Comparison of ENCODE assay signal across 8 mouse cellular contexts in genomic region chr8:70594621-70595564, GRCm38 (mm10). TPM values are rescaled to one million over a fixed set of nuclear protein-coding genes. Genes with fewer than 3 reads are reported as not detected.
DNase-seq lines count a peak whose midpoint lies in the region; ATAC-seq lines count a peak whose summit lies in the region.

No protein-coding gene starts in this region.

- peak; percentile 45 for ATAC-seq in CD4-positive, CD25-positive, alpha-beta regulatory T cell, adult 4 months
- peak; percentile 8 for ATAC-seq in hindbrain, embryonic 15.5 days (ENCODE audit: low FRiP score, low read depth)
- peak; percentile 16; the same call in 1 of the 2 replicates for ATAC-seq in liver, embryonic 12.5 days
- ATAC-seq in neural tube, embryonic 11.5 days (ENCODE audit: insufficient read depth, low FRiP score, low TSS enrichment): peak; percentile 11; the same call in 1 of the 2 replicates

- WGBS in hindbrain, embryonic 15.5 days: 7% methylated on average over 82 of the region's 82 CpGs
- WGBS in liver, embryonic 12.5 days (ENCODE audit: insufficient replicate concordance): 6% methylated on average over 81 of the region's 82 CpGs
- 8% methylated on average over 81 of the region's 82 CpGs for WGBS in neural tube, embryonic 11.5 days

- H3K4me2 ChIP-seq in hindbrain, embryonic 15.5 days: peak overlapping the region; percentile 96
- peak overlapping the region; percentile 99 for H3K4me2 ChIP-seq in liver, embryonic 12.5 days
- H3K4me2 ChIP-seq in neural tube, embryonic 11.5 days (ENCODE audit: low read depth): peak overlapping the region; percentile 99

- H3K9me3 ChIP-seq in hindbrain, embryonic 15.5 days: no peaks in the 10 kb centered on the region
- no peaks in the 10 kb centered on the region for H3K9me3 ChIP-seq in liver, embryonic 12.5 days (replicated peaks)
- H3K9me3 ChIP-seq in neural tube, embryonic 11.5 days (ENCODE audit: control insufficient read depth, low read length): no peaks in the 10 kb centered on the region

- peaks cover 57% of the 10 kb centered on the region for H3K4me1 ChIP-seq in hindbrain, embryonic 15.5 days (replicated peaks)
- peaks cover 74% of the 10 kb centered on the region for H3K4me1 ChIP-seq in liver, embryonic 12.5 days
- peaks cover 36% of the 10 kb centered on the region for H3K4me1 ChIP-seq in neural tube, embryonic 11.5 days (ENCODE audit: control insufficient read depth, insufficient read depth, low read length)

- 0 out of 2 replicates have a peak, but pooled peaks cover 6% of the 10 kb centered on the region for H3K36me3 ChIP-seq in hindbrain, embryonic 15.5 days
- peaks cover 76% of the 10 kb centered on the region for H3K36me3 ChIP-seq in liver, embryonic 12.5 days
- peaks cover 6% of the 10 kb centered on the region for H3K36me3 ChIP-seq in neural tube, embryonic 11.5 days (ENCODE audit: control insufficient read depth, insufficient read depth, low read length)

- H3K4me3 ChIP-seq in hindbrain, embryonic 15.5 days: peak overlapping the region; percentile 60
- peak overlapping the region; percentile 69 for H3K4me3 ChIP-seq in liver, embryonic 12.5 days
- peak overlapping the region; percentile 61 for H3K4me3 ChIP-seq in neural tube, embryonic 11.5 days (ENCODE audit: low read depth, low read length)

- no peaks in the 10 kb centered on the region for H3K27me3 ChIP-seq in hindbrain, embryonic 15.5 days
- H3K27me3 ChIP-seq in liver, embryonic 12.5 days (replicated peaks): no peaks in the 10 kb centered on the region
- 0 out of 2 replicates have a peak, but pooled peaks cover 7% of the 10 kb centered on the region for H3K27me3 ChIP-seq in neural tube, embryonic 11.5 days (ENCODE audit: control insufficient read depth, insufficient read depth, low read length)

- H3K27ac ChIP-seq in hindbrain, embryonic 15.5 days (replicated peaks): peak overlapping the region; percentile 77
- H3K27ac ChIP-seq in liver, embryonic 12.5 days: peak overlapping the region; percentile 79
- H3K27ac ChIP-seq in neural tube, embryonic 11.5 days (ENCODE audit: low read depth, low read length): 0 out of 2 replicates have a peak overlapping the region, but pooled peaks have one; percentile 39

- peak; percentile 60 for DNase-seq in adrenal gland, postnatal 14 days
- no peak for DNase-seq in adrenal gland, adult 2 months
- DNase-seq in embryo, embryonic 9.5 days (ENCODE audit: extremely low spot score): peak; percentile 53
- DNase-seq in neural tube, embryonic 11.5 days (ENCODE audit: low spot score): peak; percentile 48
- no peak for DNase-seq in left cerebral cortex, adult 11 months (ENCODE audit: low spot score)

- H3K9ac ChIP-seq in hindbrain, embryonic 15.5 days: peak overlapping the region; percentile 56
- peak overlapping the region; percentile 78 for H3K9ac ChIP-seq in liver, embryonic 12.5 days
- peak overlapping the region; percentile 70 for H3K9ac ChIP-seq in neural tube, embryonic 11.5 days (ENCODE audit: low read length)

RNA-seq across cellular contexts. Expression of gene Isyna1, which starts 0.7 kb away (rescaled TPM):
- total RNA-seq in adrenal gland, postnatal 14 days (2021): 77.2 and 84.7 TPM in 2 replicates
- total RNA-seq in adrenal gland, adult 2 months (2021): 100 to 1,000 TPM; 103 to 199 TPM
- 344 and 376 TPM in 2 replicates for polyA plus RNA-seq in adrenal gland, adult 2 months (2012; rRNA removed)
- polyA plus RNA-seq in CD4-positive, CD25-positive, alpha-beta regulatory T cell, adult 4 months (2017; shearing (Covaris generic)): 10 to 100 TPM; 26.0 to 58.7 TPM
- polyA plus RNA-seq in hindbrain, embryonic 15.5 days (2015; fragmentation: Nextera tagmentation; extraction: Ambion mirVana): 146 and 152 TPM in 2 replicates
- 114 and 115 TPM in 2 replicates for polyA plus RNA-seq in liver, embryonic 12.5 days (2016; fragmentation: Nextera tagmentation; extraction: Ambion mirVana)
- 87.9 and 90.7 TPM in 2 replicates for polyA plus RNA-seq in neural tube, embryonic 11.5 days (2014; fragmentation: Nextera tagmentation; extraction: Ambion mirVana)

RNA-seq across cellular contexts. Expression of gene Ssbp4, which starts 13.8 kb away (rescaled TPM):
- total RNA-seq in adrenal gland, postnatal 14 days (2021): 84.4 and 102 TPM in 2 replicates
- 100 to 1,000 TPM in 1 of 2 experiments, 10 to 100 TPM in 1; 76.2 to 110 TPM for total RNA-seq in adrenal gland, adult 2 months (2021)
- polyA plus RNA-seq in adrenal gland, adult 2 months (2012; rRNA removed): 476 and 593 TPM in 2 replicates
- 10 to 100 TPM in 1 of 2 experiments, 1 to 10 TPM in 1; 5.9 to 15.0 TPM for polyA plus RNA-seq in CD4-positive, CD25-positive, alpha-beta regulatory T cell, adult 4 months (2017; shearing (Covaris generic))
- 150 and 172 TPM in 2 replicates for polyA plus RNA-seq in hindbrain, embryonic 15.5 days (2015; fragmentation: Nextera tagmentation; extraction: Ambion mirVana)
- polyA plus RNA-seq in liver, embryonic 12.5 days (2016; fragmentation: Nextera tagmentation; extraction: Ambion mirVana): 96.4 and 98.0 TPM in 2 replicates
- polyA plus RNA-seq in neural tube, embryonic 11.5 days (2014; fragmentation: Nextera tagmentation; extraction: Ambion mirVana): 125 and 137 TPM in 2 replicates

RNA-seq across cellular contexts. Expression of gene Lrrc25, which starts 21.1 kb away (rescaled TPM):
- total RNA-seq in adrenal gland, postnatal 14 days (2021): 1.6 and 2.0 TPM in 2 replicates
- 1 to 10 TPM; 1.8 to 3.6 TPM for total RNA-seq in adrenal gland, adult 2 months (2021)
- 8.4 and 11.1 TPM in 2 replicates for polyA plus RNA-seq in adrenal gland, adult 2 months (2012; rRNA removed)
- under 1 TPM; 0.43 to 0.89 TPM for polyA plus RNA-seq in CD4-positive, CD25-positive, alpha-beta regulatory T cell, adult 4 months (2017; shearing (Covaris generic))
- polyA plus RNA-seq in hindbrain, embryonic 15.5 days (2015; fragmentation: Nextera tagmentation; extraction: Ambion mirVana): 1.1 and 2.2 TPM in 2 replicates
- 4.1 and 4.6 TPM in 2 replicates for polyA plus RNA-seq in liver, embryonic 12.5 days (2016; fragmentation: Nextera tagmentation; extraction: Ambion mirVana)
- 0.85 and 1.2 TPM in 2 replicates for polyA plus RNA-seq in neural tube, embryonic 11.5 days (2014; fragmentation: Nextera tagmentation; extraction: Ambion mirVana)

RNA-seq across cellular contexts. Expression of gene Gdf15, which starts 37.4 kb away (rescaled TPM):
- 0.79 and 1.0 TPM in 2 replicates for total RNA-seq in adrenal gland, postnatal 14 days (2021)
- 10 to 100 TPM in 1 of 2 experiments, 1 to 10 TPM in 1; 1.3 to 44.6 TPM for total RNA-seq in adrenal gland, adult 2 months (2021)
- 18.5 and 22.2 TPM in 2 replicates for polyA plus RNA-seq in adrenal gland, adult 2 months (2012; rRNA removed)
- polyA plus RNA-seq in CD4-positive, CD25-positive, alpha-beta regulatory T cell, adult 4 months (2017; shearing (Covaris generic)): not detected
- 0.25 and 0.30 TPM in 2 replicates for polyA plus RNA-seq in hindbrain, embryonic 15.5 days (2015; fragmentation: Nextera tagmentation; extraction: Ambion mirVana)
- polyA plus RNA-seq in liver, embryonic 12.5 days (2016; fragmentation: Nextera tagmentation; extraction: Ambion mirVana): 4.4 and 4.9 TPM in 2 replicates
- polyA plus RNA-seq in neural tube, embryonic 11.5 days (2014; fragmentation: Nextera tagmentation; extraction: Ambion mirVana): 0.28 TPM in 1 of 2 replicates, not detected in the other

RNA-seq across cellular contexts. Expression of gene Ell, which starts 55.6 kb away (rescaled TPM):
- total RNA-seq in adrenal gland, postnatal 14 days (2021): 22.4 and 22.9 TPM in 2 replicates
- total RNA-seq in adrenal gland, adult 2 months (2021): 10 to 100 TPM; 26.1 to 29.6 TPM
- polyA plus RNA-seq in adrenal gland, adult 2 months (2012; rRNA removed): 31.1 and 36.1 TPM in 2 replicates
- polyA plus RNA-seq in CD4-positive, CD25-positive, alpha-beta regulatory T cell, adult 4 months (2017; shearing (Covaris generic)): 10 to 100 TPM; 41.4 to 50.4 TPM
- 15.1 and 20.9 TPM in 2 replicates for polyA plus RNA-seq in hindbrain, embryonic 15.5 days (2015; fragmentation: Nextera tagmentation; extraction: Ambion mirVana)
- 13.1 TPM in 2 replicates for polyA plus RNA-seq in liver, embryonic 12.5 days (2016; fragmentation: Nextera tagmentation; extraction: Ambion mirVana)
- polyA plus RNA-seq in neural tube, embryonic 11.5 days (2014; fragmentation: Nextera tagmentation; extraction: Ambion mirVana): 18.8 and 22.2 TPM in 2 replicates

Comparison
In these comparisons a context has a peak if more than half of its experiments do, and no peak if none do; other contexts are left out.
1. DNase-seq: peak in adrenal gland, postnatal 14 days (single experiment), embryo, embryonic 9.5 days (single experiment) and neural tube, embryonic 11.5 days (single experiment); none in adrenal gland, adult 2 months (single experiment) and left cerebral cortex, adult 11 months (single experiment).
2. Peak in every context shown above with its lines, with median percentiles within 50 percentile points of each other: ATAC-seq, H3K27ac ChIP-seq, H3K4me2 ChIP-seq, H3K4me3 ChIP-seq and H3K9ac ChIP-seq.